Mouse (Mus musculus): ENCODE data around the gene Itpr1. TPM values are rescaled to one million over a fixed set of nuclear protein-coding genes. Genes with fewer than 3 reads are reported as not detected.

The Itpr1 gene
- total RNA-seq, 4 experiments from 2014 or later, result 33.9 to 36.9 (median 36.4) TPM

DNA sequence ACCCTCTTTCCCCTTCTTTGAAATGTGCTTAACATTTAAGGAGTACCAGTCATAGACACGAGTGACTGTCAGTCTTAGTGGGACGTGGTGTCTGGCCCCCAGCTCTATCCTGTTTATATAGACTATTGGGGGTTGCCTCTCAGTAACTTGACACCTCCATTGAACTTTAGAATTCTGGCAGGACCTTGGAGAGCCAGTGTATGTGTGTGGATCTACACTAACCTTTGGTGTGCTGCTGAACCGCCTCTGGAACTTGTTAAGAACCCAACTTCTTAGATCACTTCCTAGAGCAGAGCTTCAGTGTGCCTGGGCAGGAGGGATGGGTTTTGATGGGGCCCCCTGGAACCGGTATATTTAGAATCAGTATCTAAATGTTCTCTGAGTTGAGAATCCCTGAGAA lies 26.2 kb downstream of the Itpr1 start:
- no peak for DNase-seq (ENCODE audit: low spot score)

DNA sequence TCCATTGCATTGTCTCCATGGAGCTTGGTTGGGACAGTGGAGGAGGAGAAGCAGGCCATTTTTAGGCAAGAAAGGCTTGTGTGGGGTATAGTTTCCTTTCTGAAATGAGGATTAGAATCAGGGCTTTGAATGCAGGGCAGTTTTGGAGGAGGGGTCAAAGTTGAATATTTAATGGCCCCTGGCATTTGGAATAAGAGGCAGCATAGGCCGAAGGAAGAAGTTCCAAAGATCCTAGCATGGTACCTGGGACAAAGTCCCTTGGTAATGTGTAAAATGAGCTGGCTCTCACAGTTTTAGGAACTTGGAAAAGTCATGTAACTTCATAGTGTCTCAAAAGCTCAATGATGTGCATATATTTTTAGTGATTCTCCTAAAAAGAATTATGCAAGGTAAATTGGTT lies 27.1 kb downstream of the Itpr1 start:
- no peak for DNase-seq (ENCODE audit: low spot score)

DNA sequence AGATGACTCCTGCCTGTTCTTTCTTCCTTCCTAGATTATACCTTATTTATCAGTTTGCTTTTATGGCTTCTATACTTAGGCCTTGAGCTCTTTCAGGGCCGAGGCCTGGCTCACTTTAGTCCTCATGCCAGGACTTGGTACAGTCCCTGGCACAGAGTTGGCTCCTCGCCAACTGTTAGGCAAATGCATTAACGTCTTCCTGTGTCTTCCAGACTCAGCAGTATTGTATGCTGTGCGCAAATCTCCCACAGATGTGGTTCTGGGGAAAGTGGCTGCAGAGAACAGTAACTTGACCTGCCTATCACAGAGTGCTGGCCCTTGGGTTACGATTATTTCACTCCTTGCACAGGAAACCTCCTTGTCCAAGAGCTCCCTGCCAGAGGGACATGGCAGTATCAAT lies 27.9 kb downstream of the Itpr1 start:
- DNase-seq (ENCODE audit: low spot score), result no peak

DNA sequence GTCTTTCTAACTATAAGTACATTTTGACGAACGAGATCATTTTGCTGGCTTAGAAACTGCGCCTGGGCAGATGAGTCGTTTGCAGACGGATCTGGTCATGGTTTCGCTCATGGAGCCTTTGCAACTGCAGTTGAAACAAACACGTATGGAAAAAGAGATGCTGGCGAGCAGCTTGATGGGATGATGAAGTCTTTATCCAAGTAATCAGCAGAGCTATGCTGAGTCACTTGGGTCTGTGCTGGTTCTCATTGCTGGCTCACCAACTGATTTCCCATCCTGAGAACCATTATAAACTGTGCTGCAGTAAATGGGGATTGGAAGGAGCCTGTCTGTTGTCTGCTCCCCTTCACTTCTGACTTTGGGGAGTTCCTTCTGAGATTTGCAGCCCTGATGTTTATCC lies 31.7 kb downstream of the Itpr1 start:
- no peak for DNase-seq (ENCODE audit: low spot score)

DNA sequence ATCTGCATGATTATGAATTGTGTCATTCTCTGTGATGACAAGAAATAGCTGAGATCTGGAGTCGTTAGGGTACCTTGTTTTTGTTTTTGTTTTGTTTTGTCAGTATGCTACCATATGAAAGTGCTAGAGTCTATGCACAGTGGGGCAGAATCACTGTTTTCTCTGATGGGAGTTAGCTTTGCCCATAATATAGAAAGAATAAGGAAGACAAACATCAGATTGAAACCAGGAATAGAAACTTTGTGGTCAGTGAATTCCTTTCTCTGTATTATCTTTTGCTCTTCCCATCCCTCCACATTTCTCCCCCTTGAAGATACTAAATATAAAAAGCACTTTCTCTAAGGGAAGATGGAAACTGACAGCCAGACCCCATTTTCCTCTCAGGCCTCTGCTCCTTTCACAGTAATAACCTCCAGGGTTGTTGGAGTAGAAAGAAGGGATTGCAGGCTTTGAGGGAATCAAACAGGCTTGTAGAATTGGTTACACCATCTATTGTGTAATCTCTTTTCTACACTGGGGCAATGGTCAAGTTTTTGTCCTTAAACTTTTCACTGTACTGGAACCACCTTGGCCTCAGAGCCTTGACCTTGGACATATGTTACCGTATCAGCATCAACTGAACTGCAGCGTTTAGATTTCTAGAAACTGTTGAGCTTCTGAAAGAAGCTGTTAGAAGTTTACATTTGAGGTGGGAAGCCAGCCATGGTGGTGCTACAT lies 33.6 kb downstream of the Itpr1 start:
- no peak for DNase-seq (ENCODE audit: low spot score)

DNA sequence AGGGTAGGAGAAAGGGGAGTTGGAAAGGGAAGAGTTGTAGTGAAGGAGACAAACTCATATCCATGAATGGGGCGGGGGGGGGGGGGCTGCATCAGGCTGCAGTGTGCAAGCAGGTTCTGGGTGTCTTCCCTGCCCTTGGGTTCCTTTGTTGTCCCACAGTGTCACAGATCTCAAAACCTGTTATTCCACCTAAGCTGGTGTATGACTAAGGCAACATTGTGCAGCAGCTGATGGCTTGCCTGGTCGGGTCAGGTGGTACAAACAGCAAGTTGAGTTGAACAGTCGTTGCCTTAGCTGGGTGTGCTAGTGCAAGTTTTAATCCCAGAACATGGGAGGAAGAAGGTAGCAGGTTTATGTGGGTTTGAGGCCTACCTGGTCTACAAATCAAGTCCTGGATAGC lies 34.3 kb downstream of the Itpr1 start:
- DNase-seq (ENCODE audit: low spot score), result no peak

DNA sequence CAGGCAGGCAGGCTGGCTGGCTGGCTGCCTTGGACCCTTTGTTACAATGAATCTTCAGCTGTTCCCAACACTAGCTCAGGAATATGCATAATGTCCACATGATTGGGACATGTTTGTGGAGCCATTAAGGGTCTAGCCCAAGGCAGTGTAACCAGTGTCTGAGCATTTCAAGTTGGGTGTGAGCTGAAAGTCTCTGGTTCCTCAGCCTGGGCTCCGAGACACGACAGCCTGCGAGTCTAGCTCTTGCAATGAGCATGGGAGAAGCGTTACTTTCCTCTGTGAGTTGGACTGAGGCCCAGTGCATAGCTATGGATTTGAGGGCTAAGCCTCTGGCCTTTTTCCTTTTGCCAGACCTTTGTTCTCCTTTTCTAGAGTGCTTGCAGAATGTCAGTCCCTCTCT lies 35.6 kb downstream of the Itpr1 start:
- DNase-seq (ENCODE audit: low spot score), result no peak

DNA sequence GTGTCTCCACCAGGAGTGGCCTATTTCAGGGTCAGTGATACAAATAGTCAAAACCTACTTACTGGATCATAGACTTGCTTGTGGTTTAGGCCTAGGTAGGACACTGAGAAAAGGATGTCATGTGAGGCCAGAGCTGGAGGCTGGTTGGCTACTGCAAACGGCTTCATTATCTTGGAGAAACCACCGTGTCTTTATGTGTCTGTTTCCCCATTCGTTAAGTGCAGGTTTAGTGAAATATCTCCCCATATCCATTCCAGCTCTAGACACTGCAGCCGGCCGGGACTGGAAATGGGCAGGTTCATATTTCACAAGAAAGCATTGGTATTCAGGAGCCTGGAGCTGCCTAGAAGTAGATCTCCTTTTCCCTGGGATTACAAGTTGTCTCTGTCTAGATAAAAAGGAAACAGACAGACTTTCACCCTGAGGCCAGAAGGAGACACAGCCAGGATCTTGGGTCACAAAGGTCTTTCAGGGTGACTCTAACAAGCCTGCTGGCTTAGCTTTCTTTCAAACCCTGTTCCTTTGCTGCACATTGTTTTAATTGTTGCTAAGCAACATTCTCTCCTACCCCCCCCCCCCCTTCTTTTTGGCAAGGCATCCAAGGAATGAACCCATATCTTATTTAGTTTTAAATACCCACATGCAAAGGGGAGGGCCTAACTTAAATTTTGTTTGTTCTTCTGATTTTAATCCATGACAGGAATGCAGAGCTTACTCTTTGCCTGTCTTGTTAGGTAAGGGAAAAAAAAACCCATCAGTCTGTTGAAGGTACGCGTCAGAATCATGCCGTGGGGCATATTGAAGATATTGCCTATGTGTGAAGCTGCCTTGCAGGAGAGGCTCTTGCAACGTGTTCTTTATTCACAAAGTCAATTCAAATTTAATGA lies 36.4 kb downstream of the Itpr1 start:
- no peak for DNase-seq (ENCODE audit: low spot score)

DNA sequence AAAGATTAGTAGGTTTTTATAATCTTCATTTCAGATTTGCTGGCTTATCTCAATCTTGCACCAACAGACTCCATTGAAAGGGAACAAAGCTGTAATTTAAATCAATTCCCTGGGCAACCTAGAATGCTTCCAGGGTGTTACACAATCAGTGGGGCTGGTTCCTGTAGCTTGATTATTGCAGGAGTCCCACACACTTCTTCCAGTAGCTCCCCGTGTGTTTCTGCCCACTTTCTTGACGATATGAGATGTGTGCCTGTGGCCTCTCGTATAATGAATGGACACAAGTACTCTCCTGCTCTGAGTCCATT lies 37.0 kb downstream of the Itpr1 start:
- DNase-seq (ENCODE audit: low spot score), result no peak

DNA sequence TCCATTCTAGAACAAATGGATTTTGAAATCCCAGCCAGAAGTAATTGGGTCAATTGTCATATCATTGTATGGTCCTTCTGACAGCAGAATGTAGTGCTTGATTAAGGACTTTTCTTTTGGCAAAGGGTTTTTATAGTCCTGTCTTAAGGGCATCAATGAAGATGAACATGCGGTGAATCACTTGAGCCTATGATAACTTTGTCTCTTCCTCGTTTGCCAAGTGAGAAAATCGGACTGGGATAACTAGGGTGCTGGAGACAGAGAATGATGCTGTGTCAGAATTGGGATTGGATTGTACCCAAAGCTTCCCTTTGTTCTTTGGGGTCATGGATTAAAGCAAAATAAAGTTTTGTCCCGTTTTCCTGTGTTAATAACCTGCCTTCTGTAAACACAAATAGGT lies 37.5 kb downstream of the Itpr1 start:
- no peak for DNase-seq (ENCODE audit: low spot score)

DNA sequence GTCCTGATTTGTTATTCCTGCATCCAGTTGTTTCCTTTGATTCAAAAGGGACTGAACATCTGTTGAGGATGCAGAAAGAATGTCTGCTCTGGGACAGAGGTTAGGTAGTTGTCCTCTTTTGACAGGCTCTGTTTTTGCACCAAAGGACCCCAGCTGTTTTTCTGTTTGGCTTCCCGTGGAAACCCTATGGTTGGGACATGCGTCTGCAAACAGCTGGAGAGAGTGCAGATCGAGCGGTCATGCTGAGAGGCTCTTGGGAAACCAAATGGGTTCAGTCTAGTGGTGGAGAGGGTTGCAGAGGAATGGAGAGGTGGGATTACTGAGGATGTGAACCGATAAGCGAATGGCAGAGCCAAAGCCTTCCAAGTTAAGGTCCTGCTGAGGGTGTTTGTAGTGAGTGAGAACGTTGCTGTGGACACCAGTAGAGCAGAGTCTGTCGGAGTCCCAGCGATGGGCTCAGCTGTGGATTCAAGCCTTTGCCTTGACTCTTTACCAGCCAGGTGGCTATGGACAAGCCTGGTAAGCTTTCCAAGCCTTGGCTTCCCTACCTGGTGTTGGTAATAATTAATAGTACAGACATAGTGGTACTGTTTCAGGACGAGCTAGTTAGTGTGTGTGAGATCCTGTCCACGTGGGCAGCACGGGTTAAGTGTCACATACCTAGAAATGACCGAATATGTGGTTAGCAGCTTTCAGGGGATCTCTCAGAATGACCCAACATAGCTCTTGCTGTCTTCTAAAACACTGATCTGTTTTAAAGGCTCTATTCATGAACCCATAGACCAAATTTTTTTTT lies 39.9 kb downstream of the Itpr1 start:
- DNase-seq (ENCODE audit: low spot score), result no peak

DNA sequence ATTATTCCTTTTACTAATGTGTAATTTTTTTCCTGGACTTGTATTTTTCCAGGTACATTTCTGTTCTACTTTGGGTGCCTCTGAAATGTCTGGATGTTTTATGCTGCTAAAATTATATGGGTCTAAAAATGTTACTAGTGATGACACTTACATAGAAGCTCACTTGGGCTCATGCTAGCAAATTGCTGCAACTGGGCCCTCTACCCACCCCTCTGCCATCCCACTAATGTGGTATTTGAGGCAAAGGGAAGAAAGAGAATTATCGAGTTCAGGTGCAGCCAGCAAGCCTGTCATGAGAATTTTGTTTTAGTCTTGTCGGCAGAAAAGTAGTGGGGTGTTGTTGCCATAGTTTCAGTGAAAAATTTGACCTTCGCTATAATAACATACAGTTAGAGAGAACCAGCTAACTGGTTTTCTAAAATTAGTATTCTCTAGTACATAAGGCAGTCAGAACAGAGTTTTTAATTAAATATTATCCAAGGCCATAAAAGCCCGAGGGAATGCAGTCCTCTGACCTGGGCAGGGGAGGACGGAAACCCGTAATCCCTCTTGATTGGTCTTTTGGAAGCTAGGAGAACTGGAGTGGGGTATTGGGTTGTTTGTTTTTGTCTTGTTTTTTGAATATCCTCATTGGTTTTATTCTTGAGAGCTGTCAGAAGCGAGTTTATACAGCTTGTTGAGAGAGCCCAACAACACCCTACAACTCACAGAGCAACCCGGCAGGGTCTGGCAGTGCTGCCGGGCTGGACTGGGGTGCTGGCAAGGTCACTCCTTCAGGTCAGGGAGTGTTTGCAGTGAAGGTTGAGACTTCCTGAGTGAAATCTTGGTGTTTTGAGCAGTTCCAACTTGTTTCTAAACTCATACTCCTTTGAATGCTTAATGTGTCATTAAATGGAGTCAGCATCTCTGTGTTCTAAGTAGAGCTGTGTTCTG lies 41.5 kb downstream of the Itpr1 start:
- no peak for DNase-seq (ENCODE audit: low spot score)

DNA sequence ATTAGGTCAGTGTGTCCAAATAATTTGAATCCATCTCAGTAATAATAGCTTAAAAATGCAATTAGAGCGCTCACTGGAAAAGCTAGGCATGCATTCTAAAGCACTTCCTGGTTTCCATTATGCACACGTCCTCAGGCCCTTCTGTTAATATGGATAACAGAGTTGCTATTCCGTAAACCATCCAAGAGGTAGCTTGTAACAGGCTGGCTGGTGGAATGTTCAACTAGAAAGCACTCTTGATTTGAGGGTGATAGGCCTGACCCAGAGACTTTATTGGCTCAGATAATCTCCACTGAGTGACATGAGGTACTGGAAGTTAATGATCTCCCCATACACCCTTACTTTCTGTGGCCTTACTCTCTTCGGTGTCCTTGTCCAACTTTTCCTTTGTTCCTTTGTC lies 43.0 kb downstream of the Itpr1 start:
- no peak for DNase-seq (ENCODE audit: low spot score)

DNA sequence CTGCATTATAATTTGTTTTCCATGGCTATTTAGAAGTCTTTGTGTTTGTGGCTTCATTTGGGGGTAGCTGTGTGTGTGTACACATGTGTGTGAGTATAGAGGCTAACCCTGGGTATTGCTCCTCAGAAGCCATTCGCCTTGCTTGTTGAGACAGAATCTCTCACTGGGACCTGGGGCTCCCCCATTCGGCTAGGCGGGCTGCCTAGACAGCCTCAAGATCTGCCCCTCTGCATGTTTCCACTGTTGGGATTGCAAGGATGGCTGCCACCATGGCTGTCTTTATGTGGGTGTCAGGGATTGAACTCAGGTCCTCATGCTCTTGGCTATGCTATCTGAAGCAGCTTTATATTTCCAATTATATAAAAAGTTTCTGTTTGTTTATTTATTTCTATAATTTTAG lies 44.3 kb downstream of the Itpr1 start:
- no peak for DNase-seq (ENCODE audit: low spot score)

DNA sequence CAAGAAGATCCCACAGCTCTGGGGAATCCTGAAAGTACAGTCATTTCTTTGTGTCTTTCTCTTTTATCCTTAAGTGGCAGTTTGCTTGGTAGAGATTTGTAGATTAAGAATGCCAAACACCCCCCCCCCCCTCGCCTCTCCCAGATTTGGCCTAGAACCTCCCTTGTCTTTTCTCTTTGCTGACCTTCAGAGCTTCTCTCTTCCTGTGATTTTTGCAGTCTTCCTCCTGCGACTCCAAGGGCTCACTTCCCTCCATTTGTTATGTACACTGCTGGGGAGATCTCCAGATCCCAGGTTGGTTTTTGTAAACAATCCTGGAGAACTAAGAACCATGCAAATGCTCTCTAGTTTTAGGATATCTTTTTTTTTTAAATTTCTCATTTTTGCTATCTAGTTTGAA lies 45.7 kb downstream of the Itpr1 start:
- DNase-seq (ENCODE audit: low spot score), result no peak

DNA sequence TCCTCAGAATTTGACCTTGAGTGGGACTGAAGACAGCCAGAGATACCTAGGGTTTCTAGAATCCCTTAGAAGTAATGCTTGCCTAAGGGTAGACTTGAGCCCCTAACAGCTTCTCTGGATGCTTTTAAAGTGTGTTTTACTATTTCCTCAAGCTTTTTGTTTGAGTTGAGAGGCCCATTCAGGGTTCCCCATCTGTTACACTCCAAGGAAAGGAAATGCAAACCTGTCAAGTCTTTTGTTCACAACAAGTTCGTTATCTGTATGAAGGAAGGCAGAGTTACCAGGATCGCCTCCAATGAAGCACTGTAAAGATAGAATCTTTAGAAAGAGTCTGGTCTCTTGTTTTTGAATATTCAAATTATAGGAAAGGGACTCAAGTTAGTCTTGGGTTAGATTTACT lies 46.8 kb downstream of the Itpr1 start:
- DNase-seq (ENCODE audit: low spot score), result no peak

DNA sequence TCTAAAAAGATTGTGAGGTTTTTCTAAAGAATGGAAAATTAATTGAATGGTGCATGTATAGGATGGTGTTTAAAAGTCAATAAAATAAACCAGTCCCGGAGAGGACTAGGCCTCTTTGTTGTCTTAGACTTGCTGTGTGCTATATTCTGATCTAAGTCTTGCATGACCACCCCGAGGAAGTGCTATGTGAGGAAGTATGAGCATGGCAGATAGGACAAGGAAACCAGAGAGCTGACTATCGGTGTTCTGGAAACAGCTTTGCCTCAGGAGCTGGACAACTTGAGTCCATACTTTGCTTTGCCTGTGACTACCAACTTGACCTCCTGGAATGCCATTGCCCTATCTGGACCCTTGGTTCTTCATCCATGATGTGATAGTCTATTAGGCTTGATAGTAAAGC lies 48.6 kb downstream of the Itpr1 start:
- DNase-seq (ENCODE audit: low spot score), result no peak

DNA sequence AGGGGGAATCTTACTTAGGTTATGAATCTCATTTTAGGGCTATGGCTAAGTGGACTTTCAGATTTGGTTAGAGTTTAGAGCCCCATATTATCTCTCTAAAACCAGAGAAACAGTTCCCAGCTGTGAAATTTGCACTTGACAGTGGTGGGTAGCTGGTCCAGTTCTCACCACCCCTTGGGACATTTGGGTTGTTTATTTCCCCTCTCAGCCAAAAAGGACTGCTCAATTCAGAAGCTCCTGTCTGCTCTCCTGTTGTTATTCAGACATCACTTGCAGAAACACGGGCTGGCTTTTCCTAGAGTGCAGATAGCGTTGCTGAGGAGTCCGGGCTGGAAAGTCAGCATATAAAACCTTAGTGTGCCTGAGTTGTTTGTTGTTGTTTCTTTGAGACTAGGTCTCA lies 51.3 kb downstream of the Itpr1 start:
- no peak for DNase-seq (ENCODE audit: low spot score)

DNA sequence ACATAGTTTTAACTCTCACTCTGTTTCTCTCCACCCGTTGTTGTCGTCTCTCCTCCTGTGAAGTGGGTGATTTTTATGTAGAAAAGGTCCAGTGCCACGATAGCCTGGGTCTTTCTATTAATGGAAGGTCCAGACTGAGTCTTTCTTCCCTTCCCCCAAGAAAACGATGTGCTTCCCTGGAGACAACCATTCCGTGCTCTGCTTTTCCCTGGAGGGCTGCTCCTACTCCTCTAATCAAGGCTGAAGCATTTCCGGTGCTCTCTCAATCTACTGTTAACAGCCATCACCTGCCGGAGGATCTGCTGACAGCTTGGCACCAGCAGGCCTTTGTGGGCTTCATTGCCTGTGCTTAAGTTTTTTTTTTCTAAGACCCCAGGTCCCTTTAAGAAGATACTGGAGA lies 60.6 kb downstream of the Itpr1 start:
- DNase-seq (ENCODE audit: low spot score), result no peak

DNA sequence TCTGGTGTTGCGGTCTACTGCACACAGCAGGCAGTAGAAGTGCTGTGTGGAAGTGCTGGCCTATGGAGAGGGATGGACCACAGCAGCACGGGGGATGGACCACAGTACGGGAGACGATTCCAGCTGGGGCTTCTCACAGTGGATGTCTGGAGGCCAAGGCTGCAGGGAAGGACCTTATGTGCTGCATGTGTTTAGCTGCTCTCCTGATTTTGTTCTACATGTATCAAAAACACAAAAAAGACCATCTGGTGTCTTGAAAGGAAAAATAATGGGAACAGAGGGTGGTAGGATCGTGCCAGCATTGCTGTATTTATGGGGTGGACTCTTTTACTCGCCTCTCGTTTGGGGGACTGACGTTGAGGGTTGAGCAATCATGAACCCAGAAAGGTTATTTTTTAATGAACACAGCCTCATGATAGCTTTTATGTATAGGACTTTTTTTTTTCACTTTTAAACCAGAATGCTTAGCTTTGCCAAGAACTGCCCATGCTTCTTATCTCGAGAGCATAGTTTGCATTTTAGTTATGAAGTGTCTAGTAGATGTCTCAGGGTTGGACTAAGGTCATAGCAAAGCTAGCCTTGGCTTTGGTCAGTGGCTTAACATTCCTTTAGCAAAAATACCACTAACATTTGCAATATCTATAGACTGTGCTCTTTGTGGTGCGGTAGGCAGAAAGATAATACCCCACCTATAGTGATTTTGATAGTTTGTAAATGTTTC lies 61.6 kb downstream of the Itpr1 start:
- DNase-seq (ENCODE audit: low spot score), result no peak

Data from heart, adult 8-10 months (tissue).